ENCODE assay signal across 20 mouse cellular contexts in genomic region chr16:22270491-22270890, GRCm38 (mm10).
"Had no signal": no experiment of that assay in that cellular context is flagged by ENCODE, and none has a peak within 500 bp of the region (broad histone marks: within the 10 kb centered on the region; RNA-seq: fewer than 3 reads in every experiment).

No protein-coding gene starts in this region.

- H3K27ac ChIP-seq: limb, embryonic 10.5 days; limb, embryonic 13.5 days; liver, embryonic 14.5 days; midbrain, embryonic 12.5 days; midbrain, embryonic 15.5 days; neural tube, embryonic 12.5 days; neural tube, embryonic 15.5 days; stomach, postnatal 0 days had no signal

- H3K4me3 ChIP-seq: limb, embryonic 10.5 days; limb, embryonic 13.5 days; midbrain, embryonic 12.5 days; midbrain, embryonic 15.5 days; neural tube, embryonic 12.5 days; neural tube, embryonic 15.5 days had no signal

- H3K27me3 ChIP-seq: limb, embryonic 13.5 days; midbrain, embryonic 12.5 days; midbrain, embryonic 15.5 days; neural tube, embryonic 12.5 days; neural tube, embryonic 15.5 days had no signal

- DNase-seq: kidney, adult 9 months; kidney, postnatal 14 days; kidney, postnatal 4 days; liver, postnatal 0 days; lung, embryonic 14.5 days; right cerebral cortex, adult 18-20 months; right cerebral cortex, postnatal 14 days; right cerebral cortex, postnatal 4 days; thymus, adult 2 months; thymus, postnatal 14 days; thymus, postnatal 4 days had no signal

- H3K9ac ChIP-seq: limb, embryonic 13.5 days; liver, embryonic 14.5 days; liver, postnatal 0 days; lung, embryonic 14.5 days; midbrain, embryonic 12.5 days; midbrain, embryonic 15.5 days; neural tube, embryonic 12.5 days; neural tube, embryonic 15.5 days had no signal

- H3K9me3 ChIP-seq: limb, embryonic 10.5 days; limb, embryonic 13.5 days; midbrain, embryonic 15.5 days; neural tube, embryonic 12.5 days; neural tube, embryonic 15.5 days had no signal

- H3K4me2 ChIP-seq: limb, embryonic 13.5 days; lung, embryonic 14.5 days; midbrain, embryonic 12.5 days; midbrain, embryonic 15.5 days; neural tube, embryonic 12.5 days; neural tube, embryonic 15.5 days had no signal

- H3K36me3 ChIP-seq: limb, embryonic 10.5 days; limb, embryonic 13.5 days; midbrain, embryonic 12.5 days; midbrain, embryonic 15.5 days; neural tube, embryonic 12.5 days; neural tube, embryonic 15.5 days had no signal

- ATAC-seq: liver, postnatal 0 days; lung, postnatal 0 days; midbrain, embryonic 15.5 days had no signal
